Mouse (Mus musculus) adrenal gland, adult 2 months (tissue): Measurements from ENCODE around the gene Serpinc1. TPM values are rescaled to one million over a fixed set of nuclear protein-coding genes. Genes with fewer than 3 reads are reported as not detected.

Experiments
- DNase-seq: peaks from one replicate; pipeline ENCODE4 v3.0.0; 2021
- polyA plus RNA-seq: library from polyadenylated mRNA; depleted of rRNA; stranded (reverse); fragments of >200 nt; gene quantifications from 2 replicates; pipeline ENCODE4 v1.2.3, GENCODE M21; 2012; rRNA removed
- total RNA-seq, 2 experiments: library from RNA; stranded (reverse); gene quantifications; 2 replicates each; pipeline ENCODE4 v1.2.3; 2021

Gene Serpinc1
- total and polyA plus RNA-seq, 3 experiments: 0.62 to 9.3 (median 5.0) TPM

GRCm38 (mm10) chr1:161046972-161047371, 68.6 kb downstream of the Serpinc1 start:
- no peak for DNase-seq

Other genes with a start within 250 kb of the Serpinc1 start
- gene Rabgap1l, start 185.4 kb upstream of the Serpinc1 start, total RNA-seq: 10 to 100 TPM; 24.2 to 29.5 TPM
- gene Rabgap1l, start 185.4 kb upstream of the Serpinc1 start, polyA plus RNA-seq: 1.8 TPM in 2 replicates
- 10 to 100 TPM; 32.7 to 54.3 TPM for gene Rc3h1, start 72.2 kb upstream of the Serpinc1 start, total RNA-seq
- 9.6 and 12.6 TPM in 2 replicates for gene Rc3h1, start 72.2 kb upstream of the Serpinc1 start, polyA plus RNA-seq
- gene Zbtb37, start 56.3 kb downstream of the Serpinc1 start, total RNA-seq: 10 to 100 TPM; 13.1 to 16.0 TPM
- gene Zbtb37, start 56.3 kb downstream of the Serpinc1 start, polyA plus RNA-seq: 0.45 and 0.57 TPM in 2 replicates
- 10 to 100 TPM; 26.5 to 27.4 TPM for gene Dars2, start 92.1 kb downstream of the Serpinc1 start, total RNA-seq
- gene Dars2, start 92.1 kb downstream of the Serpinc1 start, polyA plus RNA-seq: 6.9 and 11.5 TPM in 2 replicates
- 1 to 10 TPM; 1.8 to 2.5 TPM for gene Cenpl, start 92.1 kb downstream of the Serpinc1 start, total RNA-seq
- 0.19 and 0.35 TPM in 2 replicates for gene Cenpl, start 92.1 kb downstream of the Serpinc1 start, polyA plus RNA-seq
- 10 to 100 TPM; 14.1 to 17.2 TPM for gene Klhl20, start 152.9 kb downstream of the Serpinc1 start, total RNA-seq
- 2.9 and 4.4 TPM in 2 replicates for gene Klhl20, start 152.9 kb downstream of the Serpinc1 start, polyA plus RNA-seq
- 1 to 10 TPM; 4.4 to 8.3 TPM for gene Ankrd45, start 164.1 kb downstream of the Serpinc1 start, total RNA-seq
- gene Ankrd45, start 164.1 kb downstream of the Serpinc1 start, polyA plus RNA-seq: 0.37 and 0.58 TPM in 2 replicates
- gene Tex50, start 180.7 kb downstream of the Serpinc1 start, total RNA-seq: not detected
- not detected in 2 replicates for gene Tex50, start 180.7 kb downstream of the Serpinc1 start, polyA plus RNA-seq